Mouse (Mus musculus) spleen, adult 2 months (tissue): ENCODE measurements around the gene Dst.

Source experiments
- CTCF ChIP-seq: fragments of 200-500 bp; IDR thresholded peaks from 2 replicates; pipeline ENCODE4 v1.5.1; 2011; ENCODE audit warnings: mild to moderate bottlenecking, inconsistent platforms; ENCODE audit not compliant: insufficient read depth, insufficient read length, insufficient replicate concordance; ENCODE audit errors: extremely low read depth
- POLR2A ChIP-seq: fragments of 200-500 bp; IDR thresholded peaks from 2 replicates; pipeline ENCODE4 v1.6.1; 2011; ENCODE audit warnings: low read depth, low read length, inconsistent platforms

- TF ChIP-seq POLR2A, result no peak
- TF ChIP-seq CTCF, result no peak
Observed at GRCm38 (mm10) chr1:33903587-33903986, 4.4 kb upstream of the Dst start.
